Mouse (Mus musculus): ENCODE measurements around the gene Trnp1. TPM values are rescaled to one million over a fixed set of nuclear protein-coding genes. Genes with fewer than 3 reads are reported as not detected.
A peak's percentile ranks its signal among the peaks of the same experiment; 100 is the strongest.

The Trnp1 gene
- total RNA-seq, 1 experiment from 2014 or later: not detected

DNA sequence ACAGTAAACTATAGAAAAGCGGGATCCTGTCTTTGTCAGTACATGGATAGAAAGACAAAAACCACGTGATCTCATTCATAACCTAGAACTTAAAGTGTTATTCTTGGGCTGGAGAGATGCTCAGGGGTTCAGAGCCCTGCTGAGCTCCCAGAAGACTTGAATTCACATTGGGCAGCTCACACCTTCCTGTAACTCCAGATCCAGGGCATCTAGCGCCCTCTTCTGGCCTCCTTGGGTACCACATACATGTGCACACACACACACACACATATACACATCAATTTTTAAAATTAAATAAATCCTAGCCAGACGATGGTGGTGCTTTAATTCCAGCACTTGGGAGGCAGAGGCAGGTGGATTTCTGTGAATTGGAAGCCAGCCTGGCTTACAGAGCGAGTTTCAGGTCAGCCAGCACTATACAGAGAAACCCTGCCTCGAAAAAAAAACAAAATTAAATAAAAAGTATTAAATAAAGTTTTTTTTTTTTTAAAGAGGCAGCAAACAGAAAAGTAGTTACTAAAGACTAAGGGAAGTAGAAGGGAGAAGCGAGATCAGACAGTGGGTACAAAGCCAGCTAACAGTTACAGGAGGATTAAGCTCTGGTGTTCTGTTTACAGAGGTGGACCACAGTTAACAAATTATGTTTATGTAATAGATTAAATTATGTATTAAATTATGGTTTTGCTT lies 27.1 kb downstream of the Trnp1 start:
- no peak for ATAC-seq (replicated peaks; ENCODE audit: insufficient number of reproducible peaks, low FRiP score, low TSS enrichment, poor library complexity, severe bottlenecking)

DNA sequence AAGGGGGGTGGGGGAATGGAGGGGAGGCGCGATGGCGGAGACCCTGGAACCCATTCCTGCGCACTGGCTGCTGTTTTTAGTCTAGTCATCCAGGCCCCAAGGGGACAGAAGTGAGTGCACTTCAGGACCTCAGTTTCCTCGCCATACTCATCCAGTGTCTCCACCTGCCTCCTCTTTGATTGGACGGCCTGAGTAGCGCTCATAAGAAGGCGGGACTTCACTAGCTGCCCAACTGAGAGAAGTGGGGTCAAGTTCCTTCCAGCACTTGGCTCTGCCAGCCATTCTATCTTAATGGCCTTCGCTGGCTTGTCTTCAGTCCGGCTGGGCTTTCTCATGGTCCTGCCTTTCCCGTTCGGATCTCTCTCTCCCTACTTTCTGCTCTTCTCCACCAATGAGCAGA lies 29.2 kb downstream of the Trnp1 start:
- no peak for ATAC-seq (replicated peaks; ENCODE audit: insufficient number of reproducible peaks, low FRiP score, low TSS enrichment, poor library complexity, severe bottlenecking)

DNA sequence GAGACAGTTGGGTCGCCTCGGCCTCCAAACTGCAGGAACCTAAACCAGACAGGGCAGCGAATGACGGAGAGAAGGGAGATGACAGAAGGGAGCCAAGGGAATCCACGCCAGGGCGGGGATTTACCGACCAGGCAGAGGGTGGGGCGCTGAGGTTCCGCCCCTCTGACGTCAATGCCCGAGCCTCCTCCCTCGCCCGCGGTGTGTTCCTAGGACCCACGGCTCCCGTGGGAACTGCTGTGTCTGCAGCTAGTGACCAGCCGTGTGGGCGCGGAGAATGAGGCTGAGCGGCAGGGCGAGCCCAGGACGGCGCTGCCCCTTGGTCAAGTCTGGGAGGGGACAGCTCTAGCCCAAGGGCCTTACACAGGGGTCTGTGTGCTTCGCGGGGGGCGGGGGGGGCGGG lies 30.3 kb downstream of the Trnp1 start:
- ATAC-seq (replicated peaks; ENCODE audit: insufficient number of reproducible peaks, low FRiP score, low TSS enrichment, poor library complexity, severe bottlenecking): peak; percentile 90

DNA sequence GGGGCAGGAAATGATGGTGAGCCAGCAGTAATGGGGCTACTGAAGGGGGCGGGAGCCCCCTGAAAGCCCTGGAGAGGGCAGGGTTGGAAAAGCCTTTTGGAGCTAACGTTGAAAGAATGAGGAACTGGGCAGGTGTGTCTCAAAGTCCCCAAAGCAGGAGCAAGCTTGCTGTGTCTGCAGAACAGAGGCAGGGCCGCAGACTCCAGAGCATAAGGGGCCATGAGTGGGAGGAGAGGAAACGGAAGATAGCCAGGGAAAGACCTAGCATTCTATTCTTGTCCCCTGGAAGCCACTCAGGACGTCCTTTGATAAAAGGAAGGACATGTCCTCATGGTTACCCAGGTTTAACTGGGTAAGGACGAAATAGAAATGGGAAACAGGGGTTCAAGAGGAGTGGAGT lies 35.2 kb downstream of the Trnp1 start:
- ATAC-seq (replicated peaks; ENCODE audit: insufficient number of reproducible peaks, low FRiP score, low TSS enrichment, poor library complexity, severe bottlenecking): no peak

DNA sequence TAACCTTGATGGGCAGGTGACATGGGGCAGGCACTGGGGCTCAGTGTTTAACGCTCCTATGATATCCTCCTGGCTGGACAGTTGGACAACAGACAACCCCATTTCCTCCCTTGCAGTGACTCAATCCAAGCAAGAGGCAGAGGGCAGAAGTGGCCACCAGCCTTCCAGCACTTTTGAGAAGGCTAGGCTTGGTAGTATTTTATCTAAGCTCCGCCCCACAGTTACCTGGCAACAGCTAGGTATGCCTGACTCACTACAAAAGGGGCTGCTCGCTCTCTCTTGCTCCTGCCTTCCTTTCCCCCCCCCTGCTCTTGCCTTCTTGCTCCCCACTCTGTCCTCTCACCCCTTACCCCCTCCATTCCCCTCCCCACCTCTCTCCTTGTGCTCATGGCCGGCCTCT lies 37.0 kb downstream of the Trnp1 start:
- ATAC-seq (replicated peaks; ENCODE audit: insufficient number of reproducible peaks, low FRiP score, low TSS enrichment, poor library complexity, severe bottlenecking): no peak

DNA sequence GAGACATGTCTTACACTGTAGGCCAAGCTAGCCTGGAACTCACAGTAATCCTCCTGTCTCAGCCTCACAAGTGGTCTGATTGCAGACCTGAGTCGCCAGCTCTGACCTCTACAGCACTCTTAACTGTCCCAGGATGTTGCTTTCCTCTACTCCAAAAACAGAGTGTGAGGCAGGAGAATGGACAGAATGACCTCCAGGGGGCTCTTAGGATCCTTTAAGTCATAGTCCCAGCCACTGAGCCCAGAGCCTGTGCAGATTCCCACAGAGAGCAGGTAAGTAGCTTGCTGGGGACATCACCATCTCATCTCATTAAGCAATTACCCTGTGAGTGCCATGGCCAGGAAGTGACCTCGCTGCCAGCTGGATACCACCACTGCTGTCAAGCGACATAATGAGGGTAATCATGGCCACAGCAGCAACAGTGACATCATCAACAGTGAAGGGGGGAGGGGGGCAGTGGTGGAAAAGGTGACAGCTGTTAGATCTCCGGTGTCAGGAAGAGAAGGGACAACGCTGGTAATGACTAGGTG lies 37.5 kb downstream of the Trnp1 start:
- ATAC-seq (replicated peaks; ENCODE audit: insufficient number of reproducible peaks, low FRiP score, low TSS enrichment, poor library complexity, severe bottlenecking): no peak

DNA sequence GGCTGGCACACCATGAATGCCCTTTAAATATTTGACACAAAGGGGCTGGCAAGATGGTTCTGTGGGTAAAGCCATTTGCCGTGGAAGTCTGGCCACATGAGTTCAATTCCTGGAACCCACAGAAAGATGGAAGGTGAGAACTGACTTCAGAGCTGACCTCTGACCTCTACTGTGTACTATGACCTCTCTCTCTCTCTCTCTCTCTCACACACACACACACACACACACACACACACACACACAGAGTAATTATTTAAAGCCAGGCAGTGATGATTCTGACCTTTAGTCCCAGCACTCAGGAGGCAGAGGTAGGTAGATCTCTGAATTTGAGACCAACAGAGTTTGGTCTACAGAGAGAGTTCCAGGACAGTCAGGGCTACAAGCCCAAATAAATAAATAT lies 38.3 kb downstream of the Trnp1 start:
- no peak for ATAC-seq (replicated peaks; ENCODE audit: insufficient number of reproducible peaks, low FRiP score, low TSS enrichment, poor library complexity, severe bottlenecking)

DNA sequence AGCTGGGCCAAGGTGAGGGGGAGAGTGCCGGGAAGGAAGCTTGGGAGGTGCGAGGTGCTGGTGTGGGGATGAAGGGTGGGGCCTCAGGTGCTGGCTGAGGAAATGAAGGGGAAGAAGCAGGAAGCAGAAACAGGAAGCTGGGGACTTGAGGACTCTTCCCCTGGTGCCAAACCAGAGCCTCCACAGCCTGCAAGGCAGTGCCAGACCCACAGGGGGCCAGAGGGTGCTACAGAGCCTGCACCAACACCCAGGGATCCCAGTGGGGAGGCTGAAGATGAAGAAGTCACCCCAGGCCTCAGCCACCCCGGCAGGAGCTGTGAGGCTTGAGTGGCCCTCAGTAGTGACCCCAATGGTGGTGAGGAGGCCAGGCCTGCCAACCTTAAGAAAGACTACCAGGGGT lies 40.3 kb downstream of the Trnp1 start:
- peak; percentile 45; the same call in 1 of the 2 replicates for ATAC-seq (replicated peaks; ENCODE audit: insufficient number of reproducible peaks, low FRiP score, low TSS enrichment, poor library complexity, severe bottlenecking)

DNA sequence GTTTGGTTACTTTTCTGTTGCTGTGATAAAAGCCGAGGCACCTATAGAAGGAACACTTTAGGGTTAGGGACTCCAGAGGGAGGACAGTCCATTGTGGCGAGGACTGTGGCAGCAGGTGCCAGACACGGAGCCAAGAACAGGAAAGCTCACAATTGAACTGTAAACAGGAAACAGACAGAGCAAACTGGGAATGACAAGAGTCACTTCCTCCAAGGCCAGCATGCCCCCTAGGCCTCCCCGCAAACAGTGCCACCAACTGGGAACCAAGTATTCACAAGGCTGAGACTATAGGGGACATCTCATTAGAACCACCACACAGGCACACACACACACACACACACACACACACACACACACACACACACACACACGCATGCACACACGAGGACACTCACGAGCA lies 45.9 kb downstream of the Trnp1 start:
- no peak for ATAC-seq (replicated peaks; ENCODE audit: insufficient number of reproducible peaks, low FRiP score, low TSS enrichment, poor library complexity, severe bottlenecking)

DNA sequence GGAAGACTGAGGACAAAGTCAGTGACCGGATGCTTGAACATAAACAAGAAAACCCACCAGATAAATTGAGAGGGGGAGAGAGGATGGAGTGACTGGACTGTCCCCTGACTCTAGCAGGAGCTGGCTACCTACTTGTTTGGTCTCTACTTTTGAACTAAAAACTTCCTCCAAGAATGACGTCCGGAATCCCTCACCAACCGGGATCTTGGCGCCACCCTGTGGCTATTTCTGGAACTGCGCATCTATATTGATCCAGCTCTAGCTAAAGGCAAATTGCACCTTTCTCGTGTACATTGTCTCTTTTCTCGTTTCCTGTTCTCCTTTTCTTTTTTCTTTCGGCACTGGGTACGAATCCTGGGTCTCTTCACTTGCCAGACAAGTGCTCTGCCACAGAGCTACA lies 46.8 kb downstream of the Trnp1 start:
- peak; percentile 83 for ATAC-seq (replicated peaks; ENCODE audit: insufficient number of reproducible peaks, low FRiP score, low TSS enrichment, poor library complexity, severe bottlenecking)

DNA sequence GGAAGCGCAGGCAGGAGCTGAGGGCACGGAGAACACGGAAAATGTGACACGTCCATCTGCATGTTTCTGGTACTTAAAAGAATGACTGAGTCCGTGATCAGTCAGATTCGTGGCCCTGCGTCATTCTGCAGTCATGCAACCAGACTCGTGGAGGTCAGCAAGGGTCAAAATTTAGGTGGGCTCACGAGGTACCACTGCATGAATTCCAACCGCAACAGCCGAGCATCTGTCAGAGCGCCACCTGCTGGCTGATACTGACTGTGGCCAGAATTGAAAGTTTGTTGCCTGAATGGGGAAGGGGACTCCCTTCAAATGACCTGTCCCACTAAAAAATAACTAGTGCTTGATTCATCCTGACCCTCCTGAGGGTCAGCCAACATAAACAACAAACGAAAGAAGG lies 48.6 kb downstream of the Trnp1 start:
- peak; percentile 48; the same call in 1 of the 2 replicates for ATAC-seq (replicated peaks; ENCODE audit: insufficient number of reproducible peaks, low FRiP score, low TSS enrichment, poor library complexity, severe bottlenecking)

DNA sequence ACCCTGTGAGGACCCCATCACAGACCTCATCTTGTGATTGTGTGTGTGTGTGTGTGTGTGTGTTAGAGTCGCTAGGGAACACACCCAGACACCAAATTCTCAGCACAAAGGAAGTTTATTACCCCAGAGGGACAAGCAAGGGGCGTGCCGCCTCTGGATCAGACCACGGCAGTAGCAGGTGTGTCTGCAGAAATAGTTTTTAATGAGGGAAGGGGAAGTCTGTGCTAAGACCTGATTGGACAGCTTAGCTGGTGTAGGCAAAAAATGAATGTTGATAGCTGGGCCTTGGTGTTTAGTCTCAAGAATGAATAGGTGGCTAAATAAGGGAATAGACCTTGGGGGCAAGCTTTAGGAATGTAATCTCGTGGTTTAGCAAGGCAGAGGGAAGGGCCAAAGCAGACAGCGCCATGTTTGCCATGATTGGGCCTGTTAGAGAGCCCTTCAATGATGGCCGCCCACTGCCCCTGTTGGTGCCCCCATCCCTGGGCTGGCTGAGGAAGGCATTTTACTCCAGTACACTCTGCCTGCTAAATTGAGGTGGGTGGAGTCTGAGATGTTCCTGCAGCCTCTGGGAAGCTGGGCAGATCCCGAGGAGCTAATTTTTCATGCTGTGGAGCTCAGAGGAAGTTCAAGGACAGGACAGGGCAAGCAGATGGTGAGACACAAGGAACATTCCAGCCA lies 49.5 kb downstream of the Trnp1 start:
- ATAC-seq (replicated peaks; ENCODE audit: insufficient number of reproducible peaks, low FRiP score, low TSS enrichment, poor library complexity, severe bottlenecking): no peak

DNA sequence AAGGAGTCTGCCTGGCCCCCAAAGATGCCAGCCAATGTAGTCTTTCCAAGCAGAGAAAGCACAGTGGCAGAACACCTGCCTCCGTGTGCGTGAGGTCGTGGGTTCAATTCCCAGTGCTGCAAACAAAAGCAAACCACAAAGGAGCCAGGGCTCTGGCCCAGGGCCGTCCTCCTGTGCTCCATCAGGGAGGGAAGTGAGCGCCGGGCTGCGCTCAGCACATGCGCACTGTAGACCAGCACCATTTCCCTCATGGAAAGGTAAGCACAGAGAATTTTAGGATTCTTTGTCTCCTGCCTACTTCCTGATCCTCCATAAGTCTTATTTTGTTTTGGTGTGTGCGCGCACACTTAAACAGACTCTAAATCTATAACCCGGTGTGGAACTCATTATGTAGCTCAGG lies 50.4 kb downstream of the Trnp1 start:
- ATAC-seq (replicated peaks; ENCODE audit: insufficient number of reproducible peaks, low FRiP score, low TSS enrichment, poor library complexity, severe bottlenecking): no peak

DNA sequence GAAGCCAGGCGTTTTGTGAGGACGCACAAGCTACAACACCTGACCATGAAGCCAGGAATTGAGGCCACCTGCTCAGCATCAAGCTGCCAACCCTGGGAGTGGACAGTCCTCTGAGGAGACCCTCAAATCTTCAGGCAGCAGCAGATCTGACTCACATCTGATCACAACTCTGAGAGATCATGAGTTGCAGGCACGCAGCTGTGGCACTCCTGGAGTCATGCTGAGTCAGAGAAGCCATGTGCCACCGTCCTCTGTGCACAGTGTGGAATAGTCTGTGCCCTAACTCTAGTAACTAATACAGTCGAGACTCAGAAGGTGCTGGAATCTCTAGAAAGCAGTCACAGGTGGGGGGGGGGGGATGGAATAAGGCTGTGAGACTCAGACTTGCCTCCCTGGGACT lies 51.0 kb downstream of the Trnp1 start:
- no peak for ATAC-seq (replicated peaks; ENCODE audit: insufficient number of reproducible peaks, low FRiP score, low TSS enrichment, poor library complexity, severe bottlenecking)

DNA sequence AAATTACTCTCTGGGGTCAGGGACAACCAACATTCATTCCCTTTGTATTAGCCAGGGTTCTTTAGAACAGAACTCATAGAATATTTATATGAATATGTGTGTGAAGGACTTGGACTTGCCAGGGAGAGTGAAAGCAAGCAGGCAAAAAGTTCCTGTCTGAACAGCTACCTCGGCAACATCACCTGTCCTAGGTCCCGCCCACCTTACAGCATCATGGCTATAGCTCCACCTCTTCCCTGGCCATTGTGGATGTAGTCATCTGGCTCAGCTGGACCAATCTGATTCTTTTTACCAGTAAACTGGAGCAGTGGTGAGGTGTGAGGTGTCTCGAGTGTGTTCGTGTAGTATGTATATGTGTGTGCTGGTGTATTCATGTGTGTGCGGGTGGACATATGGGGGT lies 52.6 kb downstream of the Trnp1 start:
- no peak for ATAC-seq (replicated peaks; ENCODE audit: insufficient number of reproducible peaks, low FRiP score, low TSS enrichment, poor library complexity, severe bottlenecking)

DNA sequence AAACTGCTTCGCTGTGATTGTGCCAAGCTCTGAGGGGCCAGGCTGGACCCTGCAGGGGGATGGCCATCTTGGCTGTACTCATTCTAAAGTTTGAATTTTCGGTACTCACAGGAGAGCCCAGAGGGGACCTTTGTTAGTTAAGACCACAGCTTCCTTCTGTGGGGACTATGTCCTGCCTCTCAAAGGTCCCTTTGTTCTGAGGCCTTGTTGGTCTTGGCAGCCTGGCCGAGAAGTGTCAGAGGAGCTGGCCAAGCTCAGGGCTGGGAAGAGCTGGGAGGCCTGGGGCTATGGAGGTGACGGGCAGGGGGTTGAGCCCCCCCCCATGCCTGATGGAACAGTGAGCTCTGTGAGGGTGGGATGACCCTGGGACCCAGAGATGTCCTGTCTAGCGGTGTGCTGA lies 55.3 kb downstream of the Trnp1 start:
- no peak for ATAC-seq (replicated peaks; ENCODE audit: insufficient number of reproducible peaks, low FRiP score, low TSS enrichment, poor library complexity, severe bottlenecking)

DNA sequence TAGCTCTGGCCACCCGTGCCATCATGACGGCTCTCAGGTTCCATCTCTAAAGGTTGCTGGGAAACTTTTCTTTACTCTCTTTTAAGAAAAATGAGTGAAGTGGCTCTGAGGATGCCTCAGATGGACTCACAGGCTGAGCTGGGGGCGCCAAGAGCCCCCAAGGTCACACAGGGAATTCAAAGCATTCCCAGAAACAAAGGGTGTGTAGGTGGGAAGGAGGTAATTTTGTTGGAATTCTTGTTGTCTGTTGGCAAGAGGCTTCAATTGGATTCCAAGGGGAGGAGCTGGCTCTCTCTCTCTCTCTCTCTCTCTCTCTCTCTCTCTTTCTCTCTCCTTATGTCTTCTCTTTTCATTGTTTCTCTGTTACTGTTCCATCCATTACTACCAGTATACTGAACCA lies 56.2 kb downstream of the Trnp1 start:
- ATAC-seq (replicated peaks; ENCODE audit: insufficient number of reproducible peaks, low FRiP score, low TSS enrichment, poor library complexity, severe bottlenecking): no peak
